Mouse (Mus musculus) bone marrow macrophage, adult 2 months (primary cell): Measurements from ENCODE around the gene Gm20388.

Source experiments
- CTCF ChIP-seq: IDR thresholded peaks from 2 replicates; pipeline ENCODE4 v1.5.1; 2012; ENCODE audit warnings: low read depth, mild to moderate bottlenecking, low read length, moderate library complexity
- POLR2A ChIP-seq: IDR thresholded peaks from 2 replicates; pipeline ENCODE4 v1.6.1; 2012; ENCODE audit warnings: mild to moderate bottlenecking, low read depth, low read length, borderline replicate concordance

- TF ChIP-seq CTCF (no peak), POLR2A (no peak)
These were observed 3893.0 kb downstream of the Gm20388 start for GRCm38 (mm10) chr8:123803639-123804038.
